Mouse (Mus musculus) cerebral cortex, adult 2 months (tissue): ENCODE data around the gene Prune2.

Experiments used
- WGBS: fragments of 180-500 bp; shearing (Covaris S2); methylation state at CpG from one replicate; pipeline ENCODE4 v1.1.7; 2018; 5-methylcytosine and 5-hydroxymethylcytosine counted together

The Prune2 gene

GRCm38 (mm10) chr19:17130544-17130943 is 174.6 kb downstream of the Prune2 start:
- 81% methylated on average over 3 of the region's 3 CpGs for WGBS

GRCm38 (mm10) chr19:17136677-17137460 is 181.0 kb downstream of the Prune2 start:
- WGBS: 8% methylated on average over 21 of the region's 21 CpGs

- 55% methylated on average over 2 of the region's 2 CpGs for WGBS
Measured at GRCm38 (mm10) chr19:17137656-17138055, 181.7 kb downstream of the Prune2 start.

GRCm38 (mm10) chr19:17138144-17138915 is 182.4 kb downstream of the Prune2 start:
- WGBS: 50% methylated on average over 10 of the region's 10 CpGs

GRCm38 (mm10) chr19:17140016-17140914 is 184.3 kb downstream of the Prune2 start:
- 79% methylated on average over 12 of the region's 12 CpGs for WGBS

GRCm38 (mm10) chr19:17143245-17143644 is 187.3 kb downstream of the Prune2 start:
- 91% methylated on average over 2 of the region's 2 CpGs for WGBS

- WGBS: 73% methylated on average over 6 of the region's 6 CpGs
Measured at GRCm38 (mm10) chr19:17144205-17144604, 188.3 kb downstream of the Prune2 start.

GRCm38 (mm10) chr19:17150064-17150463 is 194.1 kb downstream of the Prune2 start:
- 86% methylated on average over 7 of the region's 7 CpGs for WGBS

GRCm38 (mm10) chr19:17151781-17152180 is 195.9 kb downstream of the Prune2 start:
- 93% methylated on average over 6 of the region's 6 CpGs for WGBS

- 77% methylated on average over 7 of the region's 7 CpGs for WGBS
Measured at GRCm38 (mm10) chr19:17152461-17152860, 196.5 kb downstream of the Prune2 start.

GRCm38 (mm10) chr19:17153911-17154639 is 198.2 kb downstream of the Prune2 start:
- 71% methylated on average over 11 of the region's 11 CpGs for WGBS

GRCm38 (mm10) chr19:17155216-17155615 is 199.3 kb downstream of the Prune2 start:
- WGBS: 84% methylated on average over 2 of the region's 2 CpGs

- 57% methylated on average over 2 of the region's 2 CpGs for WGBS
Measured at GRCm38 (mm10) chr19:17159676-17160075, 203.8 kb downstream of the Prune2 start.

GRCm38 (mm10) chr19:17160231-17160630 is 204.3 kb downstream of the Prune2 start:
- 86% methylated on average over 2 of the region's 2 CpGs for WGBS

GRCm38 (mm10) chr19:17163511-17163953 is 207.6 kb downstream of the Prune2 start:
- 17% methylated on average over 13 of the region's 13 CpGs for WGBS

- WGBS: 86% methylated on average over 7 of the region's 7 CpGs
Measured at GRCm38 (mm10) chr19:17166288-17166687, 210.4 kb downstream of the Prune2 start.

- 82% methylated on average over 9 of the region's 9 CpGs for WGBS
Measured at GRCm38 (mm10) chr19:17168186-17168585, 212.3 kb downstream of the Prune2 start.

GRCm38 (mm10) chr19:17169746-17170145 is 213.8 kb downstream of the Prune2 start:
- WGBS: 87% methylated on average over 10 of the region's 10 CpGs

GRCm38 (mm10) chr19:17174501-17174900 is 218.6 kb downstream of the Prune2 start:
- 94% methylated on average over 2 of the region's 2 CpGs for WGBS

- WGBS: 41% methylated on average over 4 of the region's 4 CpGs
Measured at GRCm38 (mm10) chr19:17180506-17180905, 224.6 kb downstream of the Prune2 start.

GRCm38 (mm10) chr19:17194730-17195129 is 238.8 kb downstream of the Prune2 start:
- 82% methylated on average over 5 of the region's 5 CpGs for WGBS
